Mouse (Mus musculus) small intestine, adult 2 months (tissue): ENCODE data around the gene Otulin.

ENCODE experiments used
- CTCF ChIP-seq: fragments of 200-500 bp; IDR thresholded peaks from 2 replicates; pipeline ENCODE4 v1.5.1; 2012; ENCODE audit warnings: low read depth, mild to moderate bottlenecking, control low read depth, inconsistent platforms, low read length, moderate library complexity, mixed read lengths; ENCODE audit not compliant: insufficient replicate concordance, insufficient read length; ENCODE audit errors: extremely low read depth
- POLR2A ChIP-seq: fragments of 200-500 bp; IDR thresholded peaks from 2 replicates; pipeline ENCODE4 v1.6.1; 2012; ENCODE audit warnings: low read depth, mild to moderate bottlenecking, control low read depth, inconsistent platforms, low read length, moderate library complexity

DNA sequence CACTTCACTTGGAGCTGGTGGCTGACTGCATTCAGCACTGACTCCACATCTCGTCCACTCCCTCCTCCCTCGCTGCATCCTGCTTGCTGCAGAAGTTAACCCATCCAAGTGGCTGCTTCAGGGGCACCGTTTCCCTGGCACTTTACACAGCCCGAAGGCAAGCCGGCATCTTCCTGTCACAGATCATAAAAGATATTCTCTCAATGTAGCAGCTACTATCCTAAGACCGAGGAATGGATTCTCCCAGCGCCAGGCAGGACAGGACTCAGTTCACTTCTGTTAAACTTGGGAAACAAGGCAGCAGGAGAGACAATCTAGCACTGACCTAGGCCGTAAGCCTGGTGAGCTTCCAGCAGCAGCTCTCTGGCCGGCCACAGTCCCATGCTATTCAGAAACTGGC, 45.7 kb upstream of the Otulin start:
- TF ChIP-seq POLR2A (no peak), CTCF (no peak)
